Mouse (Mus musculus) kidney, adult 9 months (tissue): ENCODE results near the gene Eif2ak4.

Experiments used
- DNase-seq: peaks from one replicate; pipeline ENCODE4 v3.0.0; 2022

Gene Eif2ak4

GRCm38 (mm10) chr2:118406811-118407210, 18.4 kb downstream of the Eif2ak4 start:
- no peak for DNase-seq

- DNase-seq = no peak
These were observed 20.0 kb downstream of the Eif2ak4 start for GRCm38 (mm10) chr2:118408336-118408895.

- no peak for DNase-seq
These were observed 24.4 kb downstream of the Eif2ak4 start for GRCm38 (mm10) chr2:118412821-118413220.

GRCm38 (mm10) chr2:118415601-118416355, 27.4 kb downstream of the Eif2ak4 start:
- DNase-seq = no peak

GRCm38 (mm10) chr2:118418076-118418475, 29.7 kb downstream of the Eif2ak4 start:
- no peak for DNase-seq

GRCm38 (mm10) chr2:118421951-118422350, 33.5 kb downstream of the Eif2ak4 start:
- no peak for DNase-seq

- DNase-seq = peak; percentile 6
These were observed 34.0 kb downstream of the Eif2ak4 start for GRCm38 (mm10) chr2:118422385-118422784.

GRCm38 (mm10) chr2:118428296-118428695, 39.9 kb downstream of the Eif2ak4 start:
- DNase-seq = no peak

GRCm38 (mm10) chr2:118429297-118429696, 40.9 kb downstream of the Eif2ak4 start:
- no peak for DNase-seq

GRCm38 (mm10) chr2:118430630-118431029, 42.2 kb downstream of the Eif2ak4 start:
- no peak for DNase-seq

- DNase-seq = peak; percentile 49
These were observed 43.2 kb downstream of the Eif2ak4 start for GRCm38 (mm10) chr2:118431589-118431988.

- no peak for DNase-seq
These were observed 53.8 kb downstream of the Eif2ak4 start for GRCm38 (mm10) chr2:118442172-118442571.

- no peak for DNase-seq
These were observed 54.3 kb downstream of the Eif2ak4 start for GRCm38 (mm10) chr2:118442723-118443122.

GRCm38 (mm10) chr2:118445696-118446674, 57.6 kb downstream of the Eif2ak4 start:
- no peak for DNase-seq

GRCm38 (mm10) chr2:118448181-118448580, 59.8 kb downstream of the Eif2ak4 start:
- no peak for DNase-seq

GRCm38 (mm10) chr2:118451056-118451455, 62.6 kb downstream of the Eif2ak4 start:
- DNase-seq = no peak

GRCm38 (mm10) chr2:118457029-118457428, 68.6 kb downstream of the Eif2ak4 start:
- DNase-seq = no peak

- no peak for DNase-seq
These were observed 69.2 kb downstream of the Eif2ak4 start for GRCm38 (mm10) chr2:118457463-118458261.

- no peak for DNase-seq
These were observed 73.2 kb downstream of the Eif2ak4 start for GRCm38 (mm10) chr2:118461480-118462165.

GRCm38 (mm10) chr2:118463480-118463879, 75.1 kb downstream of the Eif2ak4 start:
- DNase-seq = no peak

GRCm38 (mm10) chr2:118464450-118464849, 76.0 kb downstream of the Eif2ak4 start:
- DNase-seq = no peak

GRCm38 (mm10) chr2:118465894-118466293, 77.5 kb downstream of the Eif2ak4 start:
- DNase-seq = no peak
